ENCODE assay signal across 9 mouse cellular contexts in genomic region chr3:96427761-96428462, GRCm38 (mm10). TPM values are rescaled to one million over a fixed set of nuclear protein-coding genes. Genes with fewer than 3 reads are reported as not detected.
DNase-seq lines count a peak whose midpoint lies in the region; ATAC-seq and TF ChIP-seq lines count a peak whose summit lies in the region.
"Had no signal": no experiment of that assay in that cellular context is flagged by ENCODE, and none has a peak within 500 bp of the region (broad histone marks: within the 10 kb centered on the region; RNA-seq: fewer than 3 reads in every experiment).

No protein-coding gene starts in this region.

- 7% methylated on average over 16 of the region's 16 CpGs for WGBS in kidney, postnatal 0 days

- ATAC-seq in CD4-positive, CD25-positive, alpha-beta regulatory T cell, adult 4 months: no peak
- peak; percentile 50 for ATAC-seq in erythroblast, adult 5-6 weeks (replicated peaks; ENCODE audit: low FRiP score, poor library complexity, severe bottlenecking)
- 0 out of 2 replicates have a peak, but pooled peaks have one; percentile 43 for ATAC-seq in kidney, postnatal 0 days (replicated peaks; ENCODE audit: low FRiP score, low read depth)

- H3K4me3 ChIP-seq in kidney, postnatal 0 days (replicated peaks; ENCODE audit: low read depth, low read length): no peak overlapping the region
- H3K4me3 ChIP-seq: midbrain, embryonic 12.5 days had no signal

- H3K9ac ChIP-seq in kidney, postnatal 0 days (ENCODE audit: low read depth, low read length): no peak overlapping the region
- H3K9ac ChIP-seq: midbrain, embryonic 12.5 days had no signal

- no peaks in the 10 kb centered on the region for H3K36me3 ChIP-seq in kidney, postnatal 0 days (ENCODE audit: insufficient read depth, low read length)
- H3K36me3 ChIP-seq: midbrain, embryonic 12.5 days had no signal

- no peak overlapping the region for H3K27ac ChIP-seq in kidney, postnatal 0 days
- H3K27ac ChIP-seq: midbrain, embryonic 12.5 days had no signal

- peak; percentile 31 for DNase-seq in CD4-positive, CD25-positive, alpha-beta regulatory T cell, adult 2 months (ENCODE audit: low read depth, low spot score)
- peak; percentile 37 for DNase-seq in right cerebral cortex, adult 18-20 months
- no peak for DNase-seq in right cerebral cortex, postnatal 14 days
- DNase-seq in kidney, postnatal 0 days (ENCODE audit: low spot score): peak; percentile 45
- peak; percentile 26 for DNase-seq in naive thymus-derived CD4-positive, alpha-beta T cell, adult 2 months (ENCODE audit: low read depth)
- DNase-seq in T-cell, adult 2 months (ENCODE audit: low spot score): no peak

- H3K27me3 ChIP-seq in kidney, postnatal 0 days (ENCODE audit: insufficient read depth, low read length): peaks cover 13% of the 10 kb centered on the region

- H3K4me2 ChIP-seq in kidney, postnatal 0 days (ENCODE audit: low read length): peak overlapping the region; percentile 37; the same call in 1 of the 2 replicates
- H3K4me2 ChIP-seq: midbrain, embryonic 12.5 days had no signal

- H3K9me3 ChIP-seq in kidney, postnatal 0 days (replicated peaks; ENCODE audit: low read length): no peaks in the 10 kb centered on the region
- H3K9me3 ChIP-seq: midbrain, embryonic 12.5 days had no signal

- peak; percentile 45 for TF ChIP-seq CTCF in kidney, postnatal 0 days (IDR thresholded peaks at IDR 0.05; ENCODE audit: low read depth)

- H3K4me1 ChIP-seq in kidney, postnatal 0 days (replicated peaks; ENCODE audit: insufficient read depth, low read length): no peaks in the 10 kb centered on the region

RNA-seq across cellular contexts. Expression of gene BC107364, which starts 24.2 kb away (rescaled TPM):
- polyA plus RNA-seq in CD4-positive, CD25-positive, alpha-beta regulatory T cell, adult 4 months (2017; shearing (Covaris generic)): not detected
- not detected in 2 replicates for total RNA-seq in erythroblast, adult 5-6 weeks (2015; ENCODE audit: low replicate concordance)
- not detected in 2 replicates for total RNA-seq in erythroblast, adult 5-6 weeks (2017; ENCODE audit: low replicate concordance)
- polyA plus RNA-seq in kidney, postnatal 0 days (2015; fragmentation: Nextera tagmentation; extraction: Ambion mirVana): 0.40 and 0.51 TPM in 2 replicates
- polyA plus RNA-seq: midbrain, embryonic 12.5 days had no signal

Comparison
In these comparisons a context has a peak if more than half of its experiments do, and no peak if none do; other contexts are left out.
1. DNase-seq: peak in CD4-positive, CD25-positive, alpha-beta regulatory T cell, adult 2 months (single experiment), right cerebral cortex, adult 18-20 months (single experiment), kidney, postnatal 0 days (single experiment) and naive thymus-derived CD4-positive, alpha-beta T cell, adult 2 months (single experiment); none in right cerebral cortex, postnatal 14 days (single experiment) and T-cell, adult 2 months (single experiment).